Mouse (Mus musculus) erythroblast, embryonic 14.5 days (primary cell): ENCODE measurements around the gene Zfp94.

Source experiments
- GATA1 ChIP-seq: IDR thresholded peaks from 2 replicates; pipeline ENCODE4 v1.6.1; 2012; ENCODE audit warnings: low read length, inconsistent platforms, mixed read lengths
- TAL1 ChIP-seq: IDR thresholded peaks from 3 replicates; pipeline ENCODE4 v1.6.1; 2012; ENCODE audit warnings: low read length, inconsistent platforms, mixed read lengths

DNA sequence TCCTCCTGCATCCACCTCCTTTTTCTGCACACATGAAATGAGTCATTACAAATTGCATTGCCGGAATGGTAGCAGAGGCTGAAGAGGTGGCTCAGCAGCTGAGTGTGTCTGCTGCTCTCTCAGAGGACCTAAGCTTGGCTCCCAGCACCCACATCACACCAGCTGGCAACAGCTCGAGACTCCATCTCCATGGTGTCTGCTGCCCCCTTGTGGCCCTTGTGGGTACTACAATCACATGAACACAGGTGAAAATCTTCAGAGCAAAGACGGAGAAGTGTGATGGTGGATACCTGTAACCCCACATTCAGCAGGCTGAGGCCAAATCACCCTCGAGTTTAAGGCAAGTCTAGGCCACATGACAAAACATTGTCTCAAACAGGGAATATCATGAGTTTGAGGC lies 41.4 kb upstream of the Zfp94 start:
- TF ChIP-seq GATA1 (no peak), TAL1 (no peak)
